Mouse (Mus musculus): ENCODE results near the gene Alox15. TPM values are rescaled to one million over a fixed set of nuclear protein-coding genes. Genes with fewer than 3 reads are reported as not detected.

Gene Alox15
- polyA plus RNA-seq, 1 experiment, result not detected

GRCm38 (mm10) chr11:70348630-70349029, 3.2 kb downstream of the Alox15 start:
- no peak overlapping the region for H3K4me3 ChIP-seq (ENCODE audit: insufficient read depth, poor library complexity, severe bottlenecking)
- TF ChIP-seq MYOG (IDR thresholded peaks at IDR 0.05; ENCODE audit: control insufficient read depth, extremely low read depth, insufficient read length) (no peak), USF1 (IDR thresholded peaks at IDR 0.05; ENCODE audit: low read depth) (no peak), CEBPB (IDR thresholded peaks at IDR 0.05; ENCODE audit: low read depth) (no peak), CTCF (IDR thresholded peaks at IDR 0.05; ENCODE audit: control insufficient read depth, insufficient read depth, insufficient read length) (no peak), MAX (IDR thresholded peaks at IDR 0.05) (no peak), FOSL1 (IDR thresholded peaks at IDR 0.05; ENCODE audit: insufficient read depth, low read length, poor library complexity, severe bottlenecking) (no peak), MYOD1 (IDR thresholded peaks at IDR 0.05; ENCODE audit: control insufficient read depth, insufficient read length, low read depth) (no peak)
- no peaks in the 10 kb centered on the region for H3K79me3 ChIP-seq (ENCODE audit: low read depth)
- no peak overlapping the region for H3ac ChIP-seq (ENCODE audit: control insufficient read depth, insufficient read length, low read depth)
- peaks cover 92% of the 10 kb centered on the region for H3K27me3 ChIP-seq (ENCODE audit: control insufficient read depth, insufficient read depth, insufficient read length)
- H3K79me2 ChIP-seq (ENCODE audit: control insufficient read depth, insufficient read depth), result no peaks in the 10 kb centered on the region
- no peaks in the 10 kb centered on the region for H3K36me3 ChIP-seq (ENCODE audit: control insufficient read depth, insufficient read depth)

- no peaks in the 10 kb centered on the region for H3K79me2 ChIP-seq (ENCODE audit: control insufficient read depth, insufficient read depth)
- no peaks in the 10 kb centered on the region for H3K36me3 ChIP-seq (ENCODE audit: control insufficient read depth, insufficient read depth)
- H3K27me3 ChIP-seq (ENCODE audit: control insufficient read depth, insufficient read depth, insufficient read length), result peaks cover 89% of the 10 kb centered on the region
- no peak overlapping the region for H3ac ChIP-seq (ENCODE audit: control insufficient read depth, insufficient read length, low read depth)
- TF ChIP-seq MYOG (IDR thresholded peaks at IDR 0.05; ENCODE audit: control insufficient read depth, extremely low read depth, insufficient read length), result no peak
- no peak for TF ChIP-seq CEBPB (IDR thresholded peaks at IDR 0.05; ENCODE audit: low read depth)
- no peak for TF ChIP-seq MAX (IDR thresholded peaks at IDR 0.05)
- no peak for TF ChIP-seq CTCF (IDR thresholded peaks at IDR 0.05; ENCODE audit: control insufficient read depth, insufficient read depth, insufficient read length)
- no peak for TF ChIP-seq USF1 (IDR thresholded peaks at IDR 0.05; ENCODE audit: low read depth)
- TF ChIP-seq FOSL1 (IDR thresholded peaks at IDR 0.05; ENCODE audit: insufficient read depth, low read length, poor library complexity, severe bottlenecking), result no peak
- TF ChIP-seq MYOD1 (IDR thresholded peaks at IDR 0.05; ENCODE audit: control insufficient read depth, insufficient read length, low read depth), result no peak
- no peak overlapping the region for H3K4me3 ChIP-seq (ENCODE audit: insufficient read depth, poor library complexity, severe bottlenecking)
- H3K79me3 ChIP-seq (ENCODE audit: low read depth), result no peaks in the 10 kb centered on the region
Observed at GRCm38 (mm10) chr11:70347861-70348260, 4.0 kb downstream of the Alox15 start.

GRCm38 (mm10) chr11:70345546-70345945, 6.3 kb downstream of the Alox15 start:
- Histone ChIP-seq H3K4me3 (ENCODE audit: insufficient read depth, poor library complexity, severe bottlenecking) (no peak overlapping the region), H3K79me3 (ENCODE audit: low read depth) (no peaks in the 10 kb centered on the region), H3K79me2 (ENCODE audit: control insufficient read depth, insufficient read depth) (no peaks in the 10 kb centered on the region), H3ac (ENCODE audit: control insufficient read depth, insufficient read length, low read depth) (no peak overlapping the region), H3K27me3 (ENCODE audit: control insufficient read depth, insufficient read depth, insufficient read length) (peaks cover 85% of the 10 kb centered on the region), H3K36me3 (ENCODE audit: control insufficient read depth, insufficient read depth) (no peaks in the 10 kb centered on the region)
- TF ChIP-seq CEBPB (IDR thresholded peaks at IDR 0.05; ENCODE audit: low read depth), result no peak
- no peak for TF ChIP-seq MAX (IDR thresholded peaks at IDR 0.05)
- no peak for TF ChIP-seq MYOG (IDR thresholded peaks at IDR 0.05; ENCODE audit: control insufficient read depth, extremely low read depth, insufficient read length)
- TF ChIP-seq CTCF (IDR thresholded peaks at IDR 0.05; ENCODE audit: control insufficient read depth, insufficient read depth, insufficient read length), result no peak
- TF ChIP-seq FOSL1 (IDR thresholded peaks at IDR 0.05; ENCODE audit: insufficient read depth, low read length, poor library complexity, severe bottlenecking), result no peak
- TF ChIP-seq USF1 (IDR thresholded peaks at IDR 0.05; ENCODE audit: low read depth), result no peak
- TF ChIP-seq MYOD1 (IDR thresholded peaks at IDR 0.05; ENCODE audit: control insufficient read depth, insufficient read length, low read depth), result no peak

GRCm38 (mm10) chr11:70345061-70345460, 6.8 kb downstream of the Alox15 start:
- H3K36me3 ChIP-seq (ENCODE audit: control insufficient read depth, insufficient read depth), result no peaks in the 10 kb centered on the region
- TF ChIP-seq CTCF (IDR thresholded peaks at IDR 0.05; ENCODE audit: control insufficient read depth, insufficient read depth, insufficient read length) (no peak), MYOG (IDR thresholded peaks at IDR 0.05; ENCODE audit: control insufficient read depth, extremely low read depth, insufficient read length) (no peak), USF1 (IDR thresholded peaks at IDR 0.05; ENCODE audit: low read depth) (no peak), MAX (IDR thresholded peaks at IDR 0.05) (no peak), FOSL1 (IDR thresholded peaks at IDR 0.05; ENCODE audit: insufficient read depth, low read length, poor library complexity, severe bottlenecking) (no peak), MYOD1 (IDR thresholded peaks at IDR 0.05; ENCODE audit: control insufficient read depth, insufficient read length, low read depth) (no peak), CEBPB (IDR thresholded peaks at IDR 0.05; ENCODE audit: low read depth) (no peak)
- H3K27me3 ChIP-seq (ENCODE audit: control insufficient read depth, insufficient read depth, insufficient read length), result peaks cover 85% of the 10 kb centered on the region
- H3K79me2 ChIP-seq (ENCODE audit: control insufficient read depth, insufficient read depth), result no peaks in the 10 kb centered on the region
- no peaks in the 10 kb centered on the region for H3K79me3 ChIP-seq (ENCODE audit: low read depth)
- H3K4me3 ChIP-seq (ENCODE audit: insufficient read depth, poor library complexity, severe bottlenecking), result no peak overlapping the region
- no peak overlapping the region for H3ac ChIP-seq (ENCODE audit: control insufficient read depth, insufficient read length, low read depth)

GRCm38 (mm10) chr11:70339481-70339880, 12.3 kb downstream of the Alox15 start:
- no peaks in the 10 kb centered on the region for H3K79me3 ChIP-seq (ENCODE audit: low read depth)
- no peak for TF ChIP-seq USF1 (IDR thresholded peaks at IDR 0.05; ENCODE audit: low read depth)
- TF ChIP-seq MAX (IDR thresholded peaks at IDR 0.05), result no peak
- no peak for TF ChIP-seq MYOG (IDR thresholded peaks at IDR 0.05; ENCODE audit: control insufficient read depth, extremely low read depth, insufficient read length)
- no peak for TF ChIP-seq CTCF (IDR thresholded peaks at IDR 0.05; ENCODE audit: control insufficient read depth, insufficient read depth, insufficient read length)
- TF ChIP-seq CEBPB (IDR thresholded peaks at IDR 0.05; ENCODE audit: low read depth), result no peak
- TF ChIP-seq FOSL1 (IDR thresholded peaks at IDR 0.05; ENCODE audit: insufficient read depth, low read length, poor library complexity, severe bottlenecking), result no peak
- TF ChIP-seq MYOD1 (IDR thresholded peaks at IDR 0.05; ENCODE audit: control insufficient read depth, insufficient read length, low read depth), result no peak
- H3K27me3 ChIP-seq (ENCODE audit: control insufficient read depth, insufficient read depth, insufficient read length), result peaks cover 60% of the 10 kb centered on the region
- H3ac ChIP-seq (ENCODE audit: control insufficient read depth, insufficient read length, low read depth), result no peak overlapping the region
- no peak overlapping the region for H3K4me3 ChIP-seq (ENCODE audit: insufficient read depth, poor library complexity, severe bottlenecking)
- no peaks in the 10 kb centered on the region for H3K36me3 ChIP-seq (ENCODE audit: control insufficient read depth, insufficient read depth)
- H3K79me2 ChIP-seq (ENCODE audit: control insufficient read depth, insufficient read depth), result no peaks in the 10 kb centered on the region

GRCm38 (mm10) chr11:70334477-70334876, 17.4 kb downstream of the Alox15 start:
- H3K79me2 ChIP-seq (ENCODE audit: control insufficient read depth, insufficient read depth), result no peaks in the 10 kb centered on the region
- peaks cover 62% of the 10 kb centered on the region for H3K27me3 ChIP-seq (ENCODE audit: control insufficient read depth, insufficient read depth, insufficient read length)
- H3K4me3 ChIP-seq (ENCODE audit: insufficient read depth, poor library complexity, severe bottlenecking), result no peak overlapping the region
- no peak overlapping the region for H3ac ChIP-seq (ENCODE audit: control insufficient read depth, insufficient read length, low read depth)
- H3K79me3 ChIP-seq (ENCODE audit: low read depth), result no peaks in the 10 kb centered on the region
- TF ChIP-seq FOSL1 (IDR thresholded peaks at IDR 0.05; ENCODE audit: insufficient read depth, low read length, poor library complexity, severe bottlenecking), result no peak
- peak; percentile 32 for TF ChIP-seq CTCF (IDR thresholded peaks at IDR 0.05; ENCODE audit: control insufficient read depth, insufficient read depth, insufficient read length)
- no peaks in the 10 kb centered on the region for H3K36me3 ChIP-seq (ENCODE audit: control insufficient read depth, insufficient read depth)
